Mouse (Mus musculus) activated CD4-positive, CD25-positive, alpha-beta regulatory T cell, adult 4 months (primary cell): ENCODE results near the gene Ace2. TPM values are rescaled to one million over a fixed set of nuclear protein-coding genes. Genes with fewer than 3 reads are reported as not detected.

Source experiments
- ATAC-seq: one replicate; pipeline ENCODE4 v1.8.0; 2017
- polyA plus RNA-seq, 2 experiments: library from polyadenylated mRNA; unstranded; fragments of 100-300 nt; shearing (Covaris generic); gene quantifications; one replicate each; pipeline ENCODE4 v1.2.1; 2017

Ace2 gene
- polyA plus RNA-seq, 2 experiments from 2014 or later: not detected

- ATAC-seq: peak; percentile 54
Observed at GRCm38 (mm10) chrX:164183844-164184243, 44.7 kb downstream of the Ace2 start.

- ATAC-seq: no peak
Observed at GRCm38 (mm10) chrX:164189880-164190279, 50.7 kb downstream of the Ace2 start.

DNA sequence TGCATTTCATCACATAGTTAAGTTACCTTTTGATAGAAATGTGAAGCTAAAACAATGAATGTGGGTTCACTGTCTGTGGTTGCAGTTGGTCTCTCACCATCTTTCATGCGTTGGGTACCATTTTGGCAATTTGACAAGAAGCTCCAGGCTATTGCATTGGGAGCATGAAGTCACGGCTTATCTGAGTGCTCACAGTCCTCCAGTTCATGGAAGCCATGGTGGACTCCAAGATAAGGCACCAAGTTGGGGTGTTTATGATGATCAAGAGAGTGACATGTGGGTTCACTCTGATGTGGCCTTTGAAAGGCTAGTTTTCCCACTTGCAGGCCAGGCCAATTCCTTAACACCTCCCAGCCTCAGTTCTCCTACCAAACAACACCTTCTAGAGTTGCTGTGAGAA lies 58.5 kb downstream of the Ace2 start:
- no peak for ATAC-seq

- no peak for ATAC-seq
Observed at GRCm38 (mm10) chrX:164200547-164200946, 61.4 kb downstream of the Ace2 start.

DNA sequence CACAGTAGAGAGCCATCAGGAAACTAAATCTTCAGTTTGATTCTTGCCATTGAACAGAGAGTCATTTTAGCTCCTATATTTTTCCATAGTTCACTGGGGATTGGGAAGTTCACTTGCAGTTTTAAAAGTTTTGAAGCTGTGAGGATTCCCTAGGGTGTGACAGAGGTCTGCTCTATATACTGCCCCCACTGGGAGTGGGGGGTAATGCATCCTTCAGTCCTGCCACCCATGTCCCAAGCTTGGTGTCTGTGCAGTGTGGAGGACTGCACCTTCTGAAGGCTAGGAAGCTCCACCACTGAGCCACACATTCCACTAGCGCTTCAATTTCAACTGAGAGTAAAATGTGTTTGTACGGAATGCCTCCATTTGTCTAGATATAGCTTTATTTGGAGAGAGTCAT lies 82.9 kb downstream of the Ace2 start:
- peak; percentile 63 for ATAC-seq

- no peak for ATAC-seq
Observed at GRCm38 (mm10) chrX:164233380-164233779, 94.2 kb downstream of the Ace2 start.

Other genes starting within 250 kb of the Ace2 start
- 10 to 100 TPM; 22.9 to 26.1 TPM for gene Ap1s2, start 230.3 kb upstream of the Ace2 start, polyA plus RNA-seq
- 10 to 100 TPM; 35.7 to 43.8 TPM for gene Zrsr2, start 180.7 kb upstream of the Ace2 start, polyA plus RNA-seq
- 1 to 10 TPM; 7.1 to 9.9 TPM for gene Car5b, start 111.3 kb upstream of the Ace2 start, polyA plus RNA-seq
- 1 to 10 TPM; 2.5 TPM for gene Siah1b, start 62.8 kb upstream of the Ace2 start, polyA plus RNA-seq
- gene Cltrn, start 50.5 kb upstream of the Ace2 start, polyA plus RNA-seq: not detected
- not detected for gene Bmx, start 118.9 kb downstream of the Ace2 start, polyA plus RNA-seq
- gene Pir, start 130.0 kb downstream of the Ace2 start, polyA plus RNA-seq: not detected
- not detected for gene Vegfd, start 234.0 kb downstream of the Ace2 start, polyA plus RNA-seq